In the genomic region with DNA sequence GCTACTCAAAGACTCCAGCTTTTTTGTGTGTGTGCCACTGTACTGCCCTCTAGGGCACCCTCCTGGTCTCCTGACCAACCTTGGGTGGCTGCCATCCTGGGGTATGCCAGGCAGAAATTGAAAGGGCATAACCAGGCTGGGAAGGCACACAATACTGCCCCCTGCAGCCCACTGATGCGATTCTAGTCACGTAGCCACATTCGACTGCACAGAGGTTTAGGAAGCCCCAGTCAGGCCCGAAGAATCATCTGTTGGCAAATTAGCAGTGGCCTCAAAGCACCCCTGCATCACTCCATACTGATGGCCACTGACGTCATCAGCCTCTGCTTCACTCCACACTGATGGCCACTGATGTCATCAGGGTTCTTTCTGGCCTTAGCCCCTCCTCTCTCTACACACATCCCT, we compare ENCODE assay signal across 9 mouse cellular contexts. TPM values are rescaled to one million over a fixed set of nuclear protein-coding genes. Genes with fewer than 3 reads are reported as not detected.
A peak's percentile ranks its signal among the peaks of the same experiment; 100 is the strongest.
DNase-seq lines count a peak whose midpoint lies in the region; ATAC-seq lines count a peak whose summit lies in the region.
"Had no signal": no experiment of that assay in that cellular context is flagged by ENCODE, and none has a peak within 500 bp of the region (broad histone marks: within the 10 kb centered on the region; RNA-seq: fewer than 3 reads in every experiment).

No protein-coding gene starts in this region.

- H3K36me3 ChIP-seq in forebrain, embryonic 14.5 days (ENCODE audit: control insufficient read depth, insufficient read depth, low read length): no peaks in the 10 kb centered on the region
- no peaks in the 10 kb centered on the region for H3K36me3 ChIP-seq in lung, embryonic 15.5 days
- H3K36me3 ChIP-seq: midbrain, embryonic 12.5 days had no signal

- H3K9ac ChIP-seq in forebrain, embryonic 14.5 days (ENCODE audit: low read length): no peak overlapping the region
- no peak overlapping the region for H3K9ac ChIP-seq in lung, embryonic 15.5 days
- H3K9ac ChIP-seq: midbrain, embryonic 12.5 days had no signal

- WGBS in forebrain, embryonic 14.5 days: 33% methylated on average over 5 of the region's 5 CpGs
- WGBS in lung, embryonic 15.5 days: 59% methylated on average over 5 of the region's 5 CpGs

- no peak overlapping the region for H3K27ac ChIP-seq in forebrain, embryonic 14.5 days (ENCODE audit: low read depth, low read length)
- no peak overlapping the region for H3K27ac ChIP-seq in lung, embryonic 15.5 days
- H3K27ac ChIP-seq: midbrain, embryonic 12.5 days had no signal

- 0 out of 2 replicates have a peak, but pooled peaks cover 11% of the 10 kb centered on the region for H3K27me3 ChIP-seq in forebrain, embryonic 14.5 days (replicated peaks; ENCODE audit: control insufficient read depth, insufficient read depth, low read length)
- peaks cover 36% of the 10 kb centered on the region for H3K27me3 ChIP-seq in lung, embryonic 15.5 days

- H3K4me3 ChIP-seq in forebrain, embryonic 14.5 days (ENCODE audit: low read depth, low read length): no peak overlapping the region
- H3K4me3 ChIP-seq in lung, embryonic 15.5 days: no peak overlapping the region
- H3K4me3 ChIP-seq: midbrain, embryonic 12.5 days had no signal

- ATAC-seq in forebrain, embryonic 14.5 days: peak; percentile 48
- ATAC-seq in lung, embryonic 15.5 days (ENCODE audit: borderline replicate concordance, extremely low read depth, low FRiP score, low TSS enrichment): peak; percentile 52

- H3K4me1 ChIP-seq in forebrain, embryonic 14.5 days (ENCODE audit: control insufficient read depth, insufficient read depth, low read length): no peaks in the 10 kb centered on the region
- H3K4me1 ChIP-seq in lung, embryonic 15.5 days: no peaks in the 10 kb centered on the region

- peak; percentile 48 for DNase-seq in embryo, embryonic 10 days (ENCODE audit: low spot score)
- no peak for DNase-seq in embryo, embryonic 9.5 days (ENCODE audit: extremely low spot score)
- peak; percentile 27 for DNase-seq in urinary bladder, postnatal 25 days (ENCODE audit: low spot score)
- no peak for DNase-seq in urinary bladder, adult 2 months (ENCODE audit: low spot score)
- peak; percentile 80 for DNase-seq in forebrain, embryonic 14.5 days (ENCODE audit: low spot score)
- DNase-seq in kidney, adult 8-10 months: peak; percentile 92 to 95
- peak; percentile 83 for DNase-seq in right cerebral cortex, postnatal 4 days

- no peaks in the 10 kb centered on the region for H3K9me3 ChIP-seq in forebrain, embryonic 14.5 days (replicated peaks; ENCODE audit: control insufficient read depth, low read length)
- H3K9me3 ChIP-seq in lung, embryonic 15.5 days: no peaks in the 10 kb centered on the region
- H3K9me3 ChIP-seq: midbrain, embryonic 12.5 days had no signal

- H3K4me2 ChIP-seq in forebrain, embryonic 14.5 days (ENCODE audit: low read length): no peak overlapping the region
- no peak overlapping the region for H3K4me2 ChIP-seq in lung, embryonic 15.5 days
- H3K4me2 ChIP-seq: midbrain, embryonic 12.5 days had no signal

RNA-seq across cellular contexts. Expression of gene Epop, which starts 10.1 kb away (rescaled TPM):
- polyA plus RNA-seq in urinary bladder, adult 2 months (2012; rRNA removed): 0.77 and 0.80 TPM in 2 replicates
- 2.5 and 3.3 TPM in 2 replicates for polyA plus RNA-seq in forebrain, embryonic 14.5 days (2014; fragmentation: Nextera tagmentation; extraction: Ambion mirVana)
- polyA plus RNA-seq in lung, embryonic 15.5 days (2015; fragmentation: Nextera tagmentation; extraction: Ambion mirVana): 4.3 and 4.4 TPM in 2 replicates

RNA-seq across cellular contexts. Expression of gene Srcin1, which starts 43.4 kb away (rescaled TPM):
- polyA plus RNA-seq in urinary bladder, adult 2 months (2012; rRNA removed): 1.4 and 1.6 TPM in 2 replicates
- polyA plus RNA-seq in forebrain, embryonic 14.5 days (2014; fragmentation: Nextera tagmentation; extraction: Ambion mirVana): 5.6 and 6.4 TPM in 2 replicates
- 0.53 and 0.87 TPM in 2 replicates for polyA plus RNA-seq in lung, embryonic 15.5 days (2015; fragmentation: Nextera tagmentation; extraction: Ambion mirVana)

RNA-seq across cellular contexts. Expression of gene Mllt6, which starts 43.8 kb away (rescaled TPM):
- polyA plus RNA-seq in urinary bladder, adult 2 months (2012; rRNA removed): 30.2 and 37.2 TPM in 2 replicates
- polyA plus RNA-seq in forebrain, embryonic 14.5 days (2014; fragmentation: Nextera tagmentation; extraction: Ambion mirVana): 5.0 and 5.9 TPM in 2 replicates
- 3.2 and 3.3 TPM in 2 replicates for polyA plus RNA-seq in lung, embryonic 15.5 days (2015; fragmentation: Nextera tagmentation; extraction: Ambion mirVana)

Comparison
In these comparisons a context has a peak if more than half of its experiments do, and no peak if none do; other contexts are left out.
1. DNase-seq: peak in embryo, embryonic 10 days (single experiment), urinary bladder, postnatal 25 days (single experiment), forebrain, embryonic 14.5 days (single experiment), kidney, adult 8-10 months (2 of 2) and right cerebral cortex, postnatal 4 days (single experiment); none in embryo, embryonic 9.5 days (single experiment) and urinary bladder, adult 2 months (single experiment).